Mouse (Mus musculus) common myeloid progenitor, adult 5-6 weeks (primary cell): ENCODE data around the gene Nod2. TPM values are rescaled to one million over a fixed set of nuclear protein-coding genes. Genes with fewer than 3 reads are reported as not detected.
A peak's percentile ranks its signal among the peaks of the same experiment; 100 is the strongest.

Source experiments
- ATAC-seq: replicated peaks from 2 replicates; pipeline ENCODE4 v1.8.0; 2016; ENCODE audit warnings: low read depth, mild to moderate bottlenecking, moderate TSS enrichment, inconsistent platforms; ENCODE audit not compliant: poor library complexity, severe bottlenecking
- total RNA-seq: library from RNA; stranded (forward); fragments of 200-1000, 187-1606 nt; gene quantifications from 2 replicates; pipeline ENCODE4 v1.2.3, GENCODE M21; 2017

The Nod2 gene
- total RNA-seq, 1 experiment from 2014 or later = 0.14 TPM

- no peak for ATAC-seq
Observed at GRCm38 (mm10) chr8:88630225-88630624, 16.9 kb upstream of the Nod2 start.

- no peak for ATAC-seq
Observed at GRCm38 (mm10) chr8:88631081-88631480, 16.0 kb upstream of the Nod2 start.

- peak; percentile 34 for ATAC-seq
Observed at GRCm38 (mm10) chr8:88633343-88633765, 13.8 kb upstream of the Nod2 start.

- ATAC-seq = peak; percentile 84
Observed at GRCm38 (mm10) chr8:88635474-88636397, 11.4 kb upstream of the Nod2 start, which contains the start of gene Snx20. TSS of gene Snx20 (minus strand) at chr8:88636128.

GRCm38 (mm10) chr8:88637092-88638000, 9.8 kb upstream of the Nod2 start:
- peak; percentile 43 for ATAC-seq

GRCm38 (mm10) chr8:88638908-88639307, 8.2 kb upstream of the Nod2 start:
- no peak for ATAC-seq

GRCm38 (mm10) chr8:88642734-88643564, 4.2 kb upstream of the Nod2 start:
- no peak for ATAC-seq

GRCm38 (mm10) chr8:88648322-88648721, 1.2 kb downstream of the Nod2 start:
- no peak for ATAC-seq

GRCm38 (mm10) chr8:88650016-88650708, 3.0 kb downstream of the Nod2 start:
- ATAC-seq = no peak

- peak; percentile 27; the same call in 1 of the 2 replicates for ATAC-seq
Observed at GRCm38 (mm10) chr8:88651122-88651521, 4.0 kb downstream of the Nod2 start.

GRCm38 (mm10) chr8:88655334-88655733, 8.2 kb downstream of the Nod2 start:
- no peak for ATAC-seq

- no peak for ATAC-seq
Observed at GRCm38 (mm10) chr8:88659873-88660272, 12.8 kb downstream of the Nod2 start.

- peak; percentile 93 for ATAC-seq
Observed at GRCm38 (mm10) chr8:88662401-88662821, 15.3 kb downstream of the Nod2 start.

- no peak for ATAC-seq
Observed at GRCm38 (mm10) chr8:88664121-88664520, 17.0 kb downstream of the Nod2 start.

- ATAC-seq = no peak
Observed at GRCm38 (mm10) chr8:88664947-88665346, 17.8 kb downstream of the Nod2 start.

GRCm38 (mm10) chr8:88666435-88666834, 19.3 kb downstream of the Nod2 start:
- ATAC-seq = peak; percentile 43

GRCm38 (mm10) chr8:88668400-88669086, 21.4 kb downstream of the Nod2 start:
- ATAC-seq = peak; percentile 80

GRCm38 (mm10) chr8:88670782-88671181, 23.7 kb downstream of the Nod2 start:
- no peak for ATAC-seq

GRCm38 (mm10) chr8:88671575-88671974, 24.5 kb downstream of the Nod2 start:
- no peak for ATAC-seq
